Mouse (Mus musculus) duodenum, adult 2 months (tissue): Measurements from ENCODE around the gene Twsg1. TPM values are rescaled to one million over a fixed set of nuclear protein-coding genes. Genes with fewer than 3 reads are reported as not detected.

ENCODE experiments used
- polyA plus RNA-seq: library from polyadenylated mRNA; depleted of rRNA; stranded (reverse); fragments of >200 nt; gene quantifications from 2 replicates; pipeline ENCODE4 v1.2.3, GENCODE M21; 2012; ENCODE audit warnings: low replicate concordance; rRNA removed

Gene Twsg1
- polyA plus RNA-seq: 7.2 and 17.4 TPM in 2 replicates

DNA sequence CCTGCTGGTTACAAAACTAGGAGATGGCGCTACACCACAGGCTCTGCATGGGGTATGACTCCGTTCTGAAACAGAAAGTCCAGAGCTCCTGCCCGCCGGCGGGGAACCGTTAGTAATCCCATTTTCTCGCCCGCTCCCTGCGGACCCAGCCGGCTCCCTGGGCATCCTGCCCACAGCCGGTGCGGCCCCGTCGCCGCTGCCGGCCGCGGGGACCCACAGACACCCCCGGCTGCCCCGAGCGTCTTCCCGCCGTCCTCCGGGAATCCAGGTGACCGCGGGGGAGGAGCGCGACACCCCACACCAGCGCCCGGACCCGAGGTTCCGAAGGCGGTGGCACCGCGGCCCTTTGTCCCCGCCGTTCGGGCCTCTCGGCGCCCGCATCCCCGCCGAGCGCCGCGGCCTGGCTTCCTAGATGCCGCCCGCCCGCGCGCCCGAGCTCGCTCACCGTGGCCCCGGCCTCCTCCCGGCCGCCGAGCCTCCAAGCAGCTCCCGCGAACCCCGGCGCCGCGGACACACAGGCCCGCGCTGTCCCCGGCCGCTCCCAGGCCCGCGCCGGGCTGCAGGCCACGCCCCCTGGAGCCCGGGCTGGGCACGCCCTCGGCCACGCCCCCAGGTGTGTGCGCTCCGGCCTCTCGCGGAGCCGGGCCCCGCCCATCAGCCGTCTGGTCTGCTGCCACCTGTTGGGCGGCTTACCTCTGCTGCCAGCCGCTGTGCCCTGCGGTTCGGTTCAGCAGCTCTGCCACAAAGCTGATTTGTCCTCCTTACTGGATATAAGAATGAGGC is at the start of gene Twsg1:
Twsg1 (minus strand) TSS at position 605 of the 783 bp plus-strand sequence.

DNA sequence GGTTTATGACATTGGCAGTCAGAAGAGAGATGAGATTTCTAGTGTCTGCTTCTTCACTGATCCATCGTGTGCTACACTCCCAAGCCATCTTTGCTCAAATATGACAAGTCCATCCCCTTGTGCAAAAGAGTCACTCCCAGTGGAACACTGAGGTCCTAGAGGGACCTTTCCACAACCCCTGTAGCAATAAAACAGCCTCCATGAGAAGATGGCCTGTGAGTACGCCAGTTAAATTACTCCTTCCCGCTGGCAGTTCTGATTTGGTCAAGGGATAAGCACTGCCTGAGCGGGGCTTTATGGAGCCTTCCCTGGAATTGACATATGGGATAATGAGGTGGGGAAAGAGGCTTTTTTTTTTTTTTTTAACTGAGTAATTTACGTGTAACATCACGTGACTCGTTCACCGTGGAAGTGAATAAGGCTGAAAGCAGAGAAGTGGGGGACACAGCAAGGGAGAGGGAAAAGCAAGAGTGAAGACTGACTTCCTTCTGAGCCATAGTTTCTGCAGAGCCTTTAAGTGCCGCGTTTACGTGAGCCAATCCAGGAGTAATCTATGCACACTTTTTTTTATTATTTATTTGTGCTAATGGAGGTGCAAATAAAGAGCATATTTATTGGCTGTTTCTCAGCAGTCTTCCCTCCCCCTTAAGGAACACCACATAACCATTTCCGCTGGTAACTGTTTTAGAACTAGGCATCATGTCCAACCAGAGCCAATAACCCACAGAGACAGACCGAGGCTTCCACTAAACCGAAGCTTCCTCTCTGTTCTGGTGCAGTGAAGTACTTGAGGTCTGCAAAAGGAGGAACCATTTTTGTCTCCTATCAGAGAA is 65.1 kb downstream of the Twsg1 start, which contains the start of gene Ralbp1:
Ralbp1 (minus strand) TSS at position 102 of the 833 bp plus-strand sequence.

Other genes with a start within 250 kb of the Twsg1 start
- gene Rab31, start 178.5 kb downstream of the Twsg1 start, polyA plus RNA-seq: 3.1 and 3.4 TPM in 2 replicates
- 23.5 and 35.0 TPM in 2 replicates for gene Ppp4r1, start 168.7 kb downstream of the Twsg1 start, polyA plus RNA-seq
- 18.3 and 23.5 TPM in 2 replicates for gene Ralbp1, start 65.4 kb downstream of the Twsg1 start, polyA plus RNA-seq
- gene Ankrd12, start 125.9 kb upstream of the Twsg1 start, polyA plus RNA-seq: 0.57 and 0.85 TPM in 2 replicates
- 32.1 and 33.1 TPM in 2 replicates for gene Ndufv2, start 150.3 kb upstream of the Twsg1 start, polyA plus RNA-seq
- gene Washc1, start 160.3 kb upstream of the Twsg1 start, polyA plus RNA-seq: 20.9 and 33.3 TPM in 2 replicates
- 2.0 and 4.2 TPM in 2 replicates for gene Ddx11, start 172.3 kb upstream of the Twsg1 start, polyA plus RNA-seq